Mouse (Mus musculus) small intestine, adult 2 months (tissue): ENCODE data around the gene Tpst2.

Experiments used
- CTCF ChIP-seq: fragments of 200-500 bp; IDR thresholded peaks from 2 replicates; pipeline ENCODE4 v1.5.1; 2012; ENCODE audit warnings: low read depth, mild to moderate bottlenecking, control low read depth, inconsistent platforms, low read length, moderate library complexity, mixed read lengths; ENCODE audit not compliant: insufficient replicate concordance, insufficient read length; ENCODE audit errors: extremely low read depth
- POLR2A ChIP-seq: fragments of 200-500 bp; IDR thresholded peaks from 2 replicates; pipeline ENCODE4 v1.6.1; 2012; ENCODE audit warnings: low read depth, mild to moderate bottlenecking, control low read depth, inconsistent platforms, low read length, moderate library complexity

DNA sequence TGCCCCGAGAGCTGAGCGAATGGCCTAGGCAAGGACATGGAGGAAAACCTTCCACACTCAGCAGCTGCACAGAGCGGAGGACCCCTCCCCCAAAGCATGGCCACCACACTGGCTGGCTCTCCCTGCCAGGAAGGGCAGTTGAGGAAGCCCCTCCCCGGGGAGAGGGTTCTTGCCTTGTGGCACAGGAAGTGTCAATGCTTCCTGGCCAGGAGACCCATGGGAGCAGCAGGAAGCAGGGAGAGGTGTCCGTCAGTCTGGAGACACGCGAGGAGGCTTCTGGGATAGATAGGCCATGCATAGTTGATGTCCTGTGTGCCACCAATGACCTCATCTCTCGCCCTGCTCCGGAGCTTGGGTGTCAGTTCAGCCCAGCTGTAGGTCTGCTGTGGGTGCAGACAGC is 79.8 kb downstream of the Tpst2 start:
- TF ChIP-seq CTCF (no peak), POLR2A (no peak)
